Mouse (Mus musculus) adrenal gland, postnatal 25 days (tissue): ENCODE measurements around the gene Gm16381. TPM values are rescaled to one million over a fixed set of nuclear protein-coding genes. Genes with fewer than 3 reads are reported as not detected.
"Not testable (repeated sequence)": the region's sequence is repeated elsewhere in the genome, so short reads cannot be mapped to it uniquely, and the experiment has no call there.

ENCODE experiments used
- DNase-seq: peaks from one replicate; pipeline ENCODE4 v3.0.0; 2021; ENCODE audit warnings: mixed read lengths
- long read RNA-seq: library from polyadenylated mRNA; stranded (forward); transcript quantifications from one replicate; pipeline ENCODE4 v2.0.0, GENCODE M21; 2021
- total RNA-seq: library from RNA; stranded (reverse); gene quantifications from 2 replicates; pipeline ENCODE4 v1.2.3, GENCODE M21; 2021

The Gm16381 gene
- not detected in 2 replicates for total RNA-seq
- long read RNA-seq = 0 reads

DNA sequence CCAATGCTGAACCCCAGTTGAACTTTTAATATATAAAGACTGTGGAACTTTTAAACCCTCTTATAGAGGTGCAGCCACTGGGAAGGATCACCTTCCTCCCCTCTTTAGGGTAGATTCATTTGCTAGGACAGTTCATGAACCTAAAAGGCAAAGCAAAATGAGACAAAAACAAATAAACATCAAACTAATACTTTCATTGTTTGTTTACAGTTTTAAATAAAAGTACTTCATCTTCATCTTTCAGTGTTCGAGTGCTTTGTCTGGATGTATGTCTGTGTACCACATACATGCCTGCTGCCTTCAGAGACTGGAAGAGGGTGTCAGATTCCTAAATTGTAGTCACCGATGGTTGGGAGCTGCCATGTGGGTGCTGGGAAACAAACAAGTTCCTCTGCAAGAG lies at the start of gene Gm16381:
Gene Gm16381, minus strand, starts transcription at position 101 of the 400 bp plus-strand sequence.
- not testable (repeated sequence) for DNase-seq

DNA sequence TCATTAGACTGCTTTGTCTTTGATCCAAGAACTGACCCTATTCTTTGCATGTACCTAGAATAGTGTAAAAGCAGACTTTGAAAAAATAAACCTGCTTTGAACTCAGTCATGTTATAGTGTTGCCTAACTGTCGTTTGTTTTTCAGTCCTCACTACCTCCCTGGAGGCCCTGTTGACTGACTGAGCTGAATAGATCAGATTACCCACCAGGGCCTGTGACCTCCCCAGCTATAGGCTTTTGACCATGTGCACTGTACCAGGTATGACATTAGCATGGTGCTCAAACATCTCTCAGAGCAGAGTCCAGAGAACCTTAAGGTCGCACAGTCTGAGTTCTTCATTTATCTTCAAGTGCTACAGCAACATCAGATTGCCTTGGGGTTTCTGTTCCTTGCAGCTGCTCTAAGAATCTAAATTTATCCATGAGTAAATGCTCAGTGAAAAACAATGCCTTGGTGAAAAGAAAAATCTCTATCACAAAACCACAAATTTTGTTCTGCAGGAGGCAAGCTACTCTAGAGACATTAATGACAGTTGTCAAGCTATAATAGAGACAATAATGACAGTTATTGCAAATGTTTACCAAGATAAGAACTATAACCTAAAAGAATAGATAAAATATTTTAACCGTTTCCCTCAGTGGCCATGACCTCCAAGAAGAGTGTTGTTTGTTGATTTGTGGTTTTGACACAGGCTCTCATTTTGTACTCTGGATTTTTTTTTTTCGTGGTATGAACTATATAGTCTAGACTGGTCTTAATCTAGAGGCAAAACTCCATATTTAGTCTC lies 8.7 kb upstream of the Gm16381 start:
- DNase-seq = not testable (repeated sequence)

DNA sequence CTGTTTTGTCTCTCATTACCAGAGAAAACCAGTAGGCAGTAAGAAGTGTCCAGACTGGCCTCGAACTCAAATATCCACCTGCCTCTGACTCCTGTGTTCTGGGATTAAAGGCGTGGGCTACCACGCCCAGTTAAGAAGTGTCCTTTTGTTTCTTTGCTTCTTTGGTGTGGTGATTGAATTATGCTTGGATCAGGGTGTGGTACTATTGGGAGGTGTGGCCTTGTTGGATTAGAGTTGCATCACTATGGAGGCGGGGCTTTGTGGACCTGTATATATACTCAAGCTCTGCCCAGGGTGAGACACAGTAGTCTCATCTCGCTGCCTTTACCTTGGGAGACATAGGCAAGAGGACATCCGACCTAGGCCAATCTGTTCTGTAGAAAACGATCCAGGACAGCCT lies 25.9 kb downstream of the Gm16381 start, which contains the start of gene Gm4027:
Gene Gm4027, plus strand, starts transcription at position 301 of the 400 bp plus-strand sequence.
- not testable (repeated sequence) for DNase-seq

DNA sequence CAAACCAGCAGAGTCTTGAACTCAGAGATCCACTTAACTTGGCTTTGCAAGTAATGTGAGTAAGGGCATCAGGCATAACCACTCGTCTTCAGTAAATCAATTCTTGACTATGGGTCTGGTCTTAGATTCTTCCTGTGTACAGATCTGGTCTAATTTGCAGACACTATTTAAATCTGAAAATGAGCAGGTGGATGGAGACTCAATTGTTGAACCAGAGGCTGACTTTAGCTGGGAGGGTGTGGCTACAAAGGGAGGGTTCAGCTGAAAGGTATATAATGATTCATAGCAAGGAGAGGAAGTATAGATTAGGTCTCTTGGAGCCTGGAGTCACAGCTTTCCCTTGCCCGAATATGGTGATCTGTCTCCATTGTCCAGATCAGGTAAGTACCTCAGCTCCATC lies 42.0 kb downstream of the Gm16381 start, which contains the start of gene Oog1:
Gene Oog1, plus strand, starts transcription at position 301 of the 400 bp plus-strand sequence.
- DNase-seq = not testable (repeated sequence)

DNA sequence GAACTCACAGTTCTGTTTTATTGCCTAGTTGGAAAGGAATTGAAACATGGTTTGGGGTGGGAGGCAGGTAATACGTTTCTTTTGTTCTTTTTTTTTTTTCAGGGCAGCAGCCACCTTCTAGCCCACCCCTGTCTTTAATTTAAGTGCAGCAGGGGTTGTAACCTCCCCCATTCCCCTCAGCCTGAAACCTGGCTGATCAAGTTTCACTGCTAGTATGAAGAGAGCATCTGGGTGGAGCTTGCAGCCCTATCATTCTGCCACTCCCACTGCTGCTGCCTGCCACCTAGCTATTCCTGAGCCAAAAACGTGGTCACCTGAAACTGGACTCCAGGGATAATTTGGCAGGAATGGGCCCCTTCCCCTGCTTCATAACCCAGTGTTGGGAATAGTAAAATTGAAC lies 43.0 kb downstream of the Gm16381 start:
- not testable (repeated sequence) for DNase-seq

Other genes with a start within 250 kb of the Gm16381 start
- gene Slirp, start 200.7 kb downstream of the Gm16381 start, total RNA-seq = 146 and 153 TPM in 2 replicates
- gene Alkbh1, start 200.6 kb downstream of the Gm16381 start, total RNA-seq = 20.4 and 23.6 TPM in 2 replicates
- 67.9 and 83.8 TPM in 2 replicates for gene Snw1, start 172.3 kb downstream of the Gm16381 start, total RNA-seq
- gene Gm5788, start 149.9 kb downstream of the Gm16381 start, total RNA-seq = not detected in 2 replicates
- gene Gm8300, start 130.3 kb downstream of the Gm16381 start, total RNA-seq = not detected in 2 replicates
- not detected in 2 replicates for gene Oog1, start 41.9 kb downstream of the Gm16381 start, total RNA-seq
- not detected in 2 replicates for gene Gm4027, start 25.8 kb downstream of the Gm16381 start, total RNA-seq
- not detected in 2 replicates for gene Gm21319, start 131.1 kb upstream of the Gm16381 start, total RNA-seq
- not detected in 2 replicates for gene Gm21936, start 150.9 kb upstream of the Gm16381 start, total RNA-seq
- gene BB287469, start 172.0 kb upstream of the Gm16381 start, total RNA-seq = not detected in 2 replicates
- gene Gm2001, start 197.7 kb upstream of the Gm16381 start, total RNA-seq = not detected in 2 replicates
- gene Gm2016, start 229.5 kb upstream of the Gm16381 start, total RNA-seq = not detected in 2 replicates